Mouse (Mus musculus): ENCODE results near the gene Lhb. TPM values are rescaled to one million over a fixed set of nuclear protein-coding genes. Genes with fewer than 3 reads are reported as not detected.

Gene Lhb
- polyA plus RNA-seq, 1 experiment, result not detected

- Histone ChIP-seq H3K4me3 (ENCODE audit: insufficient read depth, low read depth, low read length) (no peak overlapping the region), H3K27ac (ENCODE audit: insufficient read depth, low read depth, low read length) (no peak overlapping the region), H3K4me1 (ENCODE audit: control insufficient read depth, insufficient read depth, low read length) (peaks cover 22% of the 10 kb centered on the region; the same call in 1 of the 2 replicates)
- 88% methylated on average over 8 of the region's 8 CpGs for WGBS
- TF ChIP-seq CTCF (IDR thresholded peaks at IDR 0.05; ENCODE audit: insufficient read depth, low read depth, low read length) (no peak), POLR2A (IDR thresholded peaks at IDR 0.05; ENCODE audit: insufficient read depth, low read depth, low read length) (no peak)
Observed at GRCm38 (mm10) chr7:45409497-45410163, 11.0 kb upstream of the Lhb start.

GRCm38 (mm10) chr7:45412421-45412820 lies 8.2 kb upstream of the Lhb start:
- no peak overlapping the region for H3K27ac ChIP-seq (ENCODE audit: insufficient read depth, low read depth, low read length)
- no peak overlapping the region for H3K4me3 ChIP-seq (ENCODE audit: insufficient read depth, low read depth, low read length)
- H3K4me1 ChIP-seq (ENCODE audit: control insufficient read depth, insufficient read depth, low read length), result peaks cover 17% of the 10 kb centered on the region
- TF ChIP-seq CTCF (IDR thresholded peaks at IDR 0.05; ENCODE audit: insufficient read depth, low read depth, low read length), result no peak
- no peak for TF ChIP-seq POLR2A (IDR thresholded peaks at IDR 0.05; ENCODE audit: insufficient read depth, low read depth, low read length)
- WGBS, result 88% methylated on average over 2 of the region's 2 CpGs

GRCm38 (mm10) chr7:45413113-45413863 lies 7.3 kb upstream of the Lhb start, which contains the start of gene Ntf5:
Gene Ntf5, plus strand, starts transcription at chr7:45413695.
- no peak for TF ChIP-seq CTCF (IDR thresholded peaks at IDR 0.05; ENCODE audit: insufficient read depth, low read depth, low read length)
- TF ChIP-seq POLR2A (IDR thresholded peaks at IDR 0.05; ENCODE audit: insufficient read depth, low read depth, low read length), result no peak
- Histone ChIP-seq H3K4me3 (ENCODE audit: insufficient read depth, low read depth, low read length) (peak within 1 kb of the TSS; percentile 32; the same call in 1 of the 2 replicates), H3K27ac (ENCODE audit: insufficient read depth, low read depth, low read length) (no peak within 1 kb of the TSS), H3K4me1 (ENCODE audit: control insufficient read depth, insufficient read depth, low read length) (peaks cover 17% of the 10 kb centered on the region)
- 4% methylated on average over 44 of the region's 45 CpGs for WGBS

GRCm38 (mm10) chr7:45413864-45414739 lies 6.5 kb upstream of the Lhb start:
- H3K4me3 ChIP-seq (ENCODE audit: insufficient read depth, low read depth, low read length), result no peak overlapping the region
- no peak overlapping the region for H3K27ac ChIP-seq (ENCODE audit: insufficient read depth, low read depth, low read length)
- H3K4me1 ChIP-seq (ENCODE audit: control insufficient read depth, insufficient read depth, low read length), result peaks cover 17% of the 10 kb centered on the region
- WGBS, result 2% methylated on average over 27 of the region's 27 CpGs
- TF ChIP-seq POLR2A (IDR thresholded peaks at IDR 0.05; ENCODE audit: insufficient read depth, low read depth, low read length) (no peak), CTCF (IDR thresholded peaks at IDR 0.05; ENCODE audit: insufficient read depth, low read depth, low read length) (no peak)

GRCm38 (mm10) chr7:45414740-45415224 lies 5.8 kb upstream of the Lhb start:
- Histone ChIP-seq H3K4me3 (ENCODE audit: insufficient read depth, low read depth, low read length) (no peak overlapping the region), H3K27ac (ENCODE audit: insufficient read depth, low read depth, low read length) (no peak overlapping the region), H3K4me1 (ENCODE audit: control insufficient read depth, insufficient read depth, low read length) (peaks cover 17% of the 10 kb centered on the region)
- WGBS, result 39% methylated on average over 12 of the region's 12 CpGs
- TF ChIP-seq CTCF (IDR thresholded peaks at IDR 0.05; ENCODE audit: insufficient read depth, low read depth, low read length) (no peak), POLR2A (IDR thresholded peaks at IDR 0.05; ENCODE audit: insufficient read depth, low read depth, low read length) (no peak)

GRCm38 (mm10) chr7:45415636-45416035 lies 5.0 kb upstream of the Lhb start:
- TF ChIP-seq CTCF (IDR thresholded peaks at IDR 0.05; ENCODE audit: insufficient read depth, low read depth, low read length) (no peak), POLR2A (IDR thresholded peaks at IDR 0.05; ENCODE audit: insufficient read depth, low read depth, low read length) (no peak)
- peaks cover 17% of the 10 kb centered on the region for H3K4me1 ChIP-seq (ENCODE audit: control insufficient read depth, insufficient read depth, low read length)
- H3K27ac ChIP-seq (ENCODE audit: insufficient read depth, low read depth, low read length), result no peak overlapping the region
- H3K4me3 ChIP-seq (ENCODE audit: insufficient read depth, low read depth, low read length), result no peak overlapping the region; the same call in 1 of the 2 replicates
- WGBS, result 9% methylated on average over 37 of the region's 37 CpGs

GRCm38 (mm10) chr7:45417962-45418492 lies 2.6 kb upstream of the Lhb start:
- 14% methylated on average over 13 of the region's 13 CpGs for WGBS
- H3K27ac ChIP-seq (ENCODE audit: insufficient read depth, low read depth, low read length), result no peak overlapping the region

GRCm38 (mm10) chr7:45419859-45420614 lies 583 bp upstream of the Lhb start:
- Histone ChIP-seq H3K27ac (ENCODE audit: insufficient read depth, low read depth, low read length) (no peak overlapping the region), H3K4me1 (ENCODE audit: control insufficient read depth, insufficient read depth, low read length) (peaks cover 5% of the 10 kb centered on the region), H3K4me3 (ENCODE audit: insufficient read depth, low read depth, low read length) (no peak overlapping the region)
- TF ChIP-seq POLR2A (IDR thresholded peaks at IDR 0.05; ENCODE audit: insufficient read depth, low read depth, low read length) (no peak), CTCF (IDR thresholded peaks at IDR 0.05; ENCODE audit: insufficient read depth, low read depth, low read length) (no peak)
- WGBS, result 30% methylated on average over 27 of the region's 27 CpGs

More at GRCm38 (mm10) chr7:45417962-45418492, 2.6 kb upstream of the Lhb start:
- TF ChIP-seq CTCF (IDR thresholded peaks at IDR 0.05; ENCODE audit: insufficient read depth, low read depth, low read length) (no peak), POLR2A (IDR thresholded peaks at IDR 0.05; ENCODE audit: insufficient read depth, low read depth, low read length) (no peak)
- H3K4me3 ChIP-seq (ENCODE audit: insufficient read depth, low read depth, low read length), result no peak overlapping the region
- peaks cover 17% of the 10 kb centered on the region for H3K4me1 ChIP-seq (ENCODE audit: control insufficient read depth, insufficient read depth, low read length)
